Mouse (Mus musculus) liver, adult 2 months (tissue): ENCODE measurements around the gene Lrsam1.

Experiments used
- CTCF ChIP-seq: fragments of 200-500 bp; IDR thresholded peaks from 2 replicates; pipeline ENCODE4 v1.5.1; 2011; ENCODE audit warnings: low read depth, low read length, control low read depth
- POLR2A ChIP-seq: fragments of 200-500 bp; IDR thresholded peaks from 2 replicates; pipeline ENCODE4 v1.6.1; 2011; ENCODE audit warnings: low read length, control low read depth; ENCODE audit not compliant: insufficient read depth; ENCODE audit errors: extremely low read depth

- no peak for TF ChIP-seq CTCF
- no peak for TF ChIP-seq POLR2A
Measured at GRCm38 (mm10) chr2:32983617-32984016, 22.2 kb upstream of the Lrsam1 start.
